Mouse (Mus musculus): ENCODE data around the gene Olfr694. TPM values are rescaled to one million over a fixed set of nuclear protein-coding genes. Genes with fewer than 3 reads are reported as not detected.
"Not testable (repeated sequence)": the region's sequence is repeated elsewhere in the genome, so short reads cannot be mapped to it uniquely, and the experiment has no call there.

Gene Olfr694
- polyA plus RNA-seq (2015; fragmentation: Nextera tagmentation; extraction: Ambion mirVana), result not detected in 2 replicates

- no peak within 1 kb of the TSS for H3K4me2 ChIP-seq
- ATAC-seq (replicated peaks), result no peak
- no peaks in the 10 kb centered on the region for H3K36me3 ChIP-seq (replicated peaks)
- no peak within 1 kb of the TSS for H3K9ac ChIP-seq
- no peak within 1 kb of the TSS for H3K27ac ChIP-seq
- H3K4me3 ChIP-seq, result no peak within 1 kb of the TSS
- H3K9me3 ChIP-seq, result no peaks in the 10 kb centered on the region
- WGBS, result 94% methylated on average over 1 of the region's 1 CpGs
- no peaks in the 10 kb centered on the region for H3K4me1 ChIP-seq
- no peaks in the 10 kb centered on the region for H3K27me3 ChIP-seq (replicated peaks)
Observed at GRCm38 (mm10) chr7:106691714-106692113, at the start of gene Olfr694. Gene Olfr694, minus strand, starts transcription at chr7:106691814.

DNA sequence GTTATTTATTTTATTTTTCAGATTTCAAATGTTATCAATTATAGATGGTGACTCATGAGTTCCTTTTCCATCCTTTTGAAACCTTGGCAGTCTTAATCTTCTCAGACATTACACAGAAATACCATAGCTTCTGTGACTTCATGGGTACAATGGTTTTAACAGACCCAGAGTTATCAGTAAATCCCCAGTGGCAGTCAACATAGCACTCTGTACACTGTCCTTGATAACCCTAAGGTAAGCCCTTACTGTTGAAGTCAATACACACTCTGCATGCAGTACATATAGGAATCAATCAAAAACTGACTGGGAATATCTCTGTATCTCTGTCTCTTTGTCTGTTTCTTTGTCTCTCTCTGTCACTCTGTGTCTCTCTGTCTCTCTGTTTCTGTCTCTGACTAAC is 45.4 kb upstream of the Olfr694 start:
- H3K36me3 ChIP-seq (replicated peaks), result no peaks in the 10 kb centered on the region
- H3K4me2 ChIP-seq, result no peak overlapping the region
- no peak for ATAC-seq (replicated peaks)
- H3K9me3 ChIP-seq, result no peaks in the 10 kb centered on the region
- H3K27me3 ChIP-seq (replicated peaks), result no peaks in the 10 kb centered on the region
- no peak overlapping the region for H3K9ac ChIP-seq
- no peaks in the 10 kb centered on the region for H3K4me1 ChIP-seq
- no peak overlapping the region for H3K4me3 ChIP-seq
- H3K27ac ChIP-seq, result no peak overlapping the region

GRCm38 (mm10) chr7:106733717-106734116 is 42.1 kb upstream of the Olfr694 start:
- H3K9me3 ChIP-seq, result no peaks in the 10 kb centered on the region
- no peak for ATAC-seq (replicated peaks)
- H3K27me3 ChIP-seq (replicated peaks), result no peaks in the 10 kb centered on the region
- no peaks in the 10 kb centered on the region for H3K36me3 ChIP-seq (replicated peaks)
- no peak overlapping the region for H3K4me3 ChIP-seq
- H3K4me2 ChIP-seq, result no peak overlapping the region
- H3K27ac ChIP-seq, result no peak overlapping the region
- no peak overlapping the region for H3K9ac ChIP-seq
- no peaks in the 10 kb centered on the region for H3K4me1 ChIP-seq
- WGBS, result 77% methylated on average over 2 of the region's 2 CpGs

GRCm38 (mm10) chr7:106725654-106726053 is 34.0 kb upstream of the Olfr694 start:
- not testable (repeated sequence) for H3K9ac ChIP-seq; H3K9me3 ChIP-seq; H3K4me1 ChIP-seq; H3K4me2 ChIP-seq; H3K36me3 ChIP-seq (replicated peaks); H3K27me3 ChIP-seq (replicated peaks); ATAC-seq (replicated peaks); H3K4me3 ChIP-seq; H3K27ac ChIP-seq
- 88% methylated on average over 2 of the region's 2 CpGs for WGBS

DNA sequence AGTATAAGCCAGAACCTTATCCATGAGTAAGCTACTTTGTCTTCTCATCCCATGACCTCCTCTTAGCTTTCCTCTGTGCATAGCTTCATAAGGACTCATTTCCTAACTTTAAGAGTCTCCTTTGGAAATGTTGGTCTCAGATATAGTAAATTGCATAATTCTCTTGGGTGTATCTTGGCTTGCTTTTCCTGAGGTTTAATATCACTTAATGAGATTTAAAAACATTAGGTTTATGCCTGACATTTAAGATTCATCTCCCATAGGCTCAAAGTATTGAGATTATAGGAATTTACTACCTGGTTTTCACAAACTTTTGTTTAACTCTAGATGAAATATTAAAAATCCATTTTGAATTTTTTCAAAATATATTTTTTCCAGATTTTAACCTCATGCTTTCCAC is 24.7 kb upstream of the Olfr694 start, which contains the start of gene Olfr695:
Gene Olfr695 (minus strand): TSS at position 101 of the 400 bp plus-strand sequence.
- Histone ChIP-seq H3K36me3 (replicated peaks) (no peaks in the 10 kb centered on the region), H3K4me1 (no peaks in the 10 kb centered on the region), H3K4me2 (no peak within 1 kb of the TSS), H3K4me3 (no peak within 1 kb of the TSS), H3K9me3 (no peaks in the 10 kb centered on the region), H3K9ac (no peak within 1 kb of the TSS), H3K27ac (no peak within 1 kb of the TSS), H3K27me3 (replicated peaks) (no peaks in the 10 kb centered on the region)
- no peak for ATAC-seq (replicated peaks)

GRCm38 (mm10) chr7:106711463-106711862 is 19.8 kb upstream of the Olfr694 start:
- H3K4me2 ChIP-seq, result no peak overlapping the region
- H3K9me3 ChIP-seq, result no peaks in the 10 kb centered on the region
- no peaks in the 10 kb centered on the region for H3K36me3 ChIP-seq (replicated peaks)
- H3K4me3 ChIP-seq, result no peak overlapping the region
- no peaks in the 10 kb centered on the region for H3K27me3 ChIP-seq (replicated peaks)
- ATAC-seq (replicated peaks), result no peak
- WGBS, result 91% methylated on average over 6 of the region's 6 CpGs
- H3K4me1 ChIP-seq, result no peaks in the 10 kb centered on the region
- H3K9ac ChIP-seq, result no peak overlapping the region
- no peak overlapping the region for H3K27ac ChIP-seq

DNA sequence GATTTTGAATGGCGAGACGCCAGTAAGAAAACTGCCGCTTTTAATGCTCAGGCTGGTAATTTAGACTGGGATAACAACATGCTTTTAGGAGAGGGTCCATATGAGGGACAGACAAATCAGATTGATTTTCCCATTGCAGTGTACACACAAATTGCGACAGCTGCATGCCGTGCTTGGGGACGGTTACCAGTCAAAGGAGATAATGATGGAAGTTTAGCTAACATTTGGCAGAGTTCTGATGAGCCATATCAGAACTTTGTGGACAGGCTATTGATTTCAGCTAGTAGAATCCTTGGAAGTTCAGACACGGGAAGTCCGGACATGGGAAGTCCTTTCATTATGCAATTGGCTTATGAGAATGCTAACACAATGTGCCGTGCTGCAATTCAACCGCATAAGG is 16.1 kb upstream of the Olfr694 start:
- H3K27ac ChIP-seq; H3K9me3 ChIP-seq; ATAC-seq (replicated peaks); H3K4me2 ChIP-seq; H3K36me3 ChIP-seq (replicated peaks); H3K27me3 ChIP-seq (replicated peaks); H3K9ac ChIP-seq; H3K4me3 ChIP-seq; H3K4me1 ChIP-seq: not testable (repeated sequence)
- WGBS, result 76% methylated on average over 10 of the region's 10 CpGs

DNA sequence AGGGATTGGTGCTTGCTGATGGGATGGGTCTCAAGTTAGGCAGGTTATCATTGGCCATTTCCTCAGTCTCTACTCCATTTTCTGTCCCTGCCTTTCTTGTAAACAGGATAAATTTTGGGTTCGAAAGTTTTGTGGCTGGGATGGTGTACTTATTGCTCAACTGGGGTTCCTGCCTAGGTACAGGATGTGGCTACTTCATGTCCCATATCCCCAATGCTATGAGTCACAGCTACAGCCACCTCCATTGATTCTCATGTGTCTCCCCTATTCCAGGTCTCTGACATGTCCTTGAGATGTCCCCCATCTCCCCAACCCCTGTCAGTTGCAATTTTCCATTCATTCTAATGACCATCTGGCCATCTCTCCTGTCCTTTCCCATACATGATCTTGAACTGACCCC is 5.3 kb upstream of the Olfr694 start:
- H3K9ac ChIP-seq, result no peak overlapping the region
- H3K9me3 ChIP-seq, result no peaks in the 10 kb centered on the region
- H3K27ac ChIP-seq, result no peak overlapping the region
- WGBS, result 90% methylated on average over 1 of the region's 1 CpGs
- H3K4me2 ChIP-seq, result no peak overlapping the region
- no peaks in the 10 kb centered on the region for H3K36me3 ChIP-seq (replicated peaks)
- H3K27me3 ChIP-seq (replicated peaks), result no peaks in the 10 kb centered on the region
- H3K4me1 ChIP-seq, result no peaks in the 10 kb centered on the region
- ATAC-seq (replicated peaks), result no peak
- no peak overlapping the region for H3K4me3 ChIP-seq

GRCm38 (mm10) chr7:106692976-106693375 is 1.4 kb upstream of the Olfr694 start:
- no peak overlapping the region for H3K4me2 ChIP-seq
- WGBS, result 90% methylated on average over 3 of the region's 3 CpGs
- no peaks in the 10 kb centered on the region for H3K27me3 ChIP-seq (replicated peaks)
- no peak overlapping the region for H3K9ac ChIP-seq
- H3K27ac ChIP-seq, result no peak overlapping the region
- H3K4me3 ChIP-seq, result no peak overlapping the region
- no peaks in the 10 kb centered on the region for H3K36me3 ChIP-seq (replicated peaks)
- no peaks in the 10 kb centered on the region for H3K9me3 ChIP-seq
- ATAC-seq (replicated peaks), result no peak
- no peaks in the 10 kb centered on the region for H3K4me1 ChIP-seq

DNA sequence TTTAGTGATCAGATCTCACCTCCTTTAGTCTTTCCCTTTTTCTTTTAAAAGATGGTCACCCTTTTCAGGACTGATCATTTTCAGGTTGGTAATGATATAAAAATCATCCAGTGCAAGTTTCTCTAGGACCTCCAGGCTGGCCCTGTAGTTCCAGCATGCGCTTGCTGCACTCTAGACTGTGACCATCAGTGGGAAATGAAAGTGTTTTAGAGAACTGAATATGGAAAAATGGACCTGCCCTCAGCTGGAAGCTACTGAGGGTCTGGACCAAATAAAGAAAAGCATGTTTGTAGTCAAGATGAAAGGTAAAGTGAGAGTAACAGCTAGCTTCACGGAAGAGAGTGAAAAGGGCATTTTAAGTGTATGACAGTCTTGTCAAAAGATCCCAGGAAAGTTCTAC is 6.2 kb downstream of the Olfr694 start:
- H3K4me2 ChIP-seq, result no peak overlapping the region
- H3K4me1 ChIP-seq, result no peaks in the 10 kb centered on the region
- no peak overlapping the region for H3K4me3 ChIP-seq
- H3K9ac ChIP-seq, result no peak overlapping the region
- H3K36me3 ChIP-seq (replicated peaks), result no peaks in the 10 kb centered on the region
- H3K9me3 ChIP-seq, result no peaks in the 10 kb centered on the region
- no peak overlapping the region for H3K27ac ChIP-seq
- no peaks in the 10 kb centered on the region for H3K27me3 ChIP-seq (replicated peaks)
- no peak for ATAC-seq (replicated peaks)
- 82% methylated on average over 2 of the region's 2 CpGs for WGBS

DNA sequence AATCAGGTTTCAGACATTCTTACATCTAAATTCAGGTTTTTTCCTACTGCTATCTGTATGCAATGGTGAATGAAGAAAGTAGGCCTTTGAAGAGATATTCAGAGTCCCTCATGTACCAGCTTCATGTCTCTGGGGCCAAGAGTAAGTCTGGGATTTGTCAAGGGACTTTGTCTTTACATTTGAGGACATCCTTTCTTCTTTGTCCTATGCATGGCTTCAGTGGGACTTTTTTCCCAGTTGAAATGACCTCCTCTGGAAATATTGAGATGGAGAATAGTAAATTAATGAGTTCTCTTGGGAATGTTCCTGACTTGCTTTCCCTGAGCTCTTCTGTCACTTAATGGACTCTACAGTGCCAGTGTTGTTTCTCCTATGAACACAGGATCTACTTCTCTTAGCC is 11.1 kb downstream of the Olfr694 start, which contains the start of gene Olfr693:
Gene Olfr693 (minus strand): TSS at position 101 of the 400 bp plus-strand sequence.
- no peak within 1 kb of the TSS for H3K9ac ChIP-seq
- no peak within 1 kb of the TSS for H3K4me3 ChIP-seq
- ATAC-seq (replicated peaks), result no peak
- H3K27ac ChIP-seq, result no peak within 1 kb of the TSS
- no peaks in the 10 kb centered on the region for H3K9me3 ChIP-seq
- H3K4me2 ChIP-seq, result no peak within 1 kb of the TSS
- no peaks in the 10 kb centered on the region for H3K4me1 ChIP-seq
- no peaks in the 10 kb centered on the region for H3K27me3 ChIP-seq (replicated peaks)
- H3K36me3 ChIP-seq (replicated peaks), result no peaks in the 10 kb centered on the region

DNA sequence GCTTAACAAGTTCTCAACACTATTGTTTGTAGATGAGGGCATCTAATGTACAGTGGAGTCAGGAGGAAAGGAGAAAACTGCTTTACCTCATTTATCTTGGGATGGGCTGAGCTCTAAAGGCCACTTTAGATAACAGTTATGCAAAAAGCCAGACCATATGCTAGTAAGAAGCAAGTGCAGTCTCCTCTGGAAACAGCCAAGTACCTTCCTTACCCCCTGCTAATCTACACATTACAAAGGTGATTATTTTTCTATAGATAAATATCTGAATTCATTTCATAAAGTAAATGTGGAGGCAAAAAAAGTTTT is 39.3 kb downstream of the Olfr694 start:
- Histone ChIP-seq H3K27ac (no peak overlapping the region), H3K4me1 (no peaks in the 10 kb centered on the region), H3K9ac (no peak overlapping the region), H3K36me3 (replicated peaks) (no peaks in the 10 kb centered on the region), H3K9me3 (no peaks in the 10 kb centered on the region), H3K4me2 (no peak overlapping the region), H3K4me3 (no peak overlapping the region), H3K27me3 (replicated peaks) (no peaks in the 10 kb centered on the region)
- no peak for ATAC-seq (replicated peaks)

DNA sequence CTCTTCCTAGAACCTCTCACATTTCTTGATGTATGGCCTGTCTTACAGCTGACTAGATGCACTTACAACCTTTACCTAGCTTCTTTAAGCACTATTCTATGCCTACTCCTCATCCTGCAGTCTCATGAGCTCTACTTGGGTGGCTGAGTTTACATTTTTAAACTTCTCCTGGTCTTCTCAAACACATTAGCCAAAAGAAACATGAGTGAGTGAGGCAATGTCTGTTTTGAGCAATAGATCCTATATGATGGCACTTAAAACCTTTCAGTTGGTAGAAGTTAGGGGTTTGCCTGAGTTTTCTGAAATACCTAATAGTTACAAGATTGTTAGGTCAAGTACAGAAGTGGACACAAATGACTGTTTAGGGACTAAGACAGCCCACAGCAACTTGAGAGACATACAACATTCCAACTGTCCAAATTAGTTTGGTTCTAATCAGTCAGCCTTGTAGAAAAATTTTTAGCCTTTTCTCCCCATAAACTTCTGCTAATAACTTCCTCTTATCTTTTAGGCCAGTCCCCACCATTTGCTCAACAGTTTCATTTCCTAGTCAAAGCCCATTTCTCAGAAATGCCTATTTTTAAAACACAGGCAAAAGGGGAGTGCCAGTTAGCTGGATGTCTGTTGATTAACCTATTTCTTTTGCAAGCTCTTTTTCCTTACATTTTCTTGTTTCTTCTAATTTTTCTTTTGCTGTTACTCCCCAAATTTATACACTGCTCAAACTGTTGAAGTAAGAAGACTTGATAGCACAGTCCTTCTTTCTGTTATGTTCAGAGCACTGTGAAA is 39.9 kb downstream of the Olfr694 start:
- no peak overlapping the region for H3K27ac ChIP-seq
- H3K4me2 ChIP-seq, result no peak overlapping the region
- no peaks in the 10 kb centered on the region for H3K9me3 ChIP-seq
- H3K36me3 ChIP-seq (replicated peaks), result no peaks in the 10 kb centered on the region
- H3K4me1 ChIP-seq, result no peaks in the 10 kb centered on the region
- no peaks in the 10 kb centered on the region for H3K27me3 ChIP-seq (replicated peaks)
- no peak for ATAC-seq (replicated peaks)
- H3K4me3 ChIP-seq, result no peak overlapping the region
- no peak overlapping the region for H3K9ac ChIP-seq
